Mouse (Mus musculus) erythroblast, embryonic 14.5 days (primary cell): ENCODE data around the gene Olfr750. TPM values are rescaled to one million over a fixed set of nuclear protein-coding genes. Genes with fewer than 3 reads are reported as not detected.
"Not testable (repeated sequence)": the region's sequence is repeated elsewhere in the genome, so short reads cannot be mapped to it uniquely, and the experiment has no call there.

Experiments
- H3K27me3 ChIP-seq: 2 replicates; pipeline ENCODE4 v1.6.1; 2012; ENCODE audit warnings: inconsistent platforms; ENCODE audit not compliant: control insufficient read depth
- H3K36me3 ChIP-seq: 2 replicates; pipeline ENCODE4 v1.6.1; 2012; ENCODE audit warnings: mild to moderate bottlenecking, inconsistent platforms; ENCODE audit not compliant: control insufficient read depth
- H3K4me1 ChIP-seq: 2 replicates; pipeline ENCODE4 v1.6.1; 2012; ENCODE audit warnings: inconsistent platforms; ENCODE audit not compliant: control insufficient read depth
- H3K4me3 ChIP-seq: replicated peaks from 2 replicates; pipeline ENCODE3; 2012; ENCODE audit warnings: moderate library complexity, mild to moderate bottlenecking, inconsistent platforms
- H3K9me3 ChIP-seq: 2 replicates; pipeline ENCODE4 v1.6.1; 2012; ENCODE audit warnings: low read length, inconsistent platforms, mixed read lengths; ENCODE audit not compliant: control insufficient read depth
- GATA1 ChIP-seq: IDR thresholded peaks from 2 replicates; pipeline ENCODE4 v1.6.1; 2012; ENCODE audit warnings: low read length, inconsistent platforms, mixed read lengths
- TAL1 ChIP-seq: IDR thresholded peaks from 3 replicates; pipeline ENCODE4 v1.6.1; 2012; ENCODE audit warnings: low read length, inconsistent platforms, mixed read lengths
- polyA plus RNA-seq: library from polyadenylated mRNA; stranded (reverse); fragments of >175 nt; gene quantifications from 2 replicates; pipeline ENCODE4 v1.2.3, GENCODE M21; 2012

Olfr750 gene
- polyA plus RNA-seq, result not detected in 2 replicates

- Histone ChIP-seq H3K36me3 (no peaks in the 10 kb centered on the region), H3K9me3 (no peaks in the 10 kb centered on the region), H3K4me3 (no peak within 1 kb of the TSS), H3K4me1 (no peaks in the 10 kb centered on the region), H3K27me3 (peaks cover 7% of the 10 kb centered on the region)
- TF ChIP-seq TAL1 (no peak), GATA1 (no peak)
Observed at GRCm38 (mm10) chr14:51074335-51074734, at the start of gene Olfr750. TSS of gene Olfr750 (minus strand) at chr14:51074435.

- Histone ChIP-seq H3K4me1 (peaks cover 23% of the 10 kb centered on the region), H3K27me3 (no peaks in the 10 kb centered on the region), H3K4me3 (no peak within 1 kb of the TSS), H3K9me3 (peaks cover under 1% of the 10 kb centered on the region), H3K36me3 (no peaks in the 10 kb centered on the region)
- TF ChIP-seq GATA1 (no peak), TAL1 (no peak)
Observed at GRCm38 (mm10) chr14:51113916-51114560, 39.8 kb upstream of the Olfr750 start, which contains the start of gene Eddm3b. TSS of gene Eddm3b (plus strand) at chr14:51114426.

- H3K4me1 ChIP-seq, result peaks cover 23% of the 10 kb centered on the region
- TF ChIP-seq GATA1 (no peak), TAL1 (no peak)
- H3K4me3 ChIP-seq, result no peak overlapping the region
- H3K9me3 ChIP-seq, result no peaks in the 10 kb centered on the region
- H3K27me3 ChIP-seq, result no peaks in the 10 kb centered on the region
- H3K36me3 ChIP-seq, result no peaks in the 10 kb centered on the region
Observed at GRCm38 (mm10) chr14:51113476-51113875, 39.2 kb upstream of the Olfr750 start.

GRCm38 (mm10) chr14:51111966-51112365 lies 37.7 kb upstream of the Olfr750 start:
- peaks cover 24% of the 10 kb centered on the region for H3K4me1 ChIP-seq
- no peaks in the 10 kb centered on the region for H3K27me3 ChIP-seq
- no peaks in the 10 kb centered on the region for H3K9me3 ChIP-seq
- H3K36me3 ChIP-seq, result no peaks in the 10 kb centered on the region
- H3K4me3 ChIP-seq, result no peak overlapping the region
- TF ChIP-seq TAL1 (no peak), GATA1 (no peak)

GRCm38 (mm10) chr14:51106449-51106967 lies 32.3 kb upstream of the Olfr750 start:
- H3K9me3 ChIP-seq, result no peaks in the 10 kb centered on the region
- H3K36me3 ChIP-seq, result peaks cover 5% of the 10 kb centered on the region
- TF ChIP-seq TAL1, result no peak
- TF ChIP-seq GATA1, result no peak
- peaks cover 42% of the 10 kb centered on the region for H3K4me1 ChIP-seq
- H3K4me3 ChIP-seq, result no peak overlapping the region
- H3K27me3 ChIP-seq, result no peaks in the 10 kb centered on the region

- Histone ChIP-seq H3K27me3 (no peaks in the 10 kb centered on the region), H3K4me1 (peaks cover 37% of the 10 kb centered on the region), H3K4me3 (no peak overlapping the region), H3K36me3 (peaks cover 5% of the 10 kb centered on the region), H3K9me3 (no peaks in the 10 kb centered on the region)
- TF ChIP-seq GATA1 (no peak), TAL1 (no peak)
Observed at GRCm38 (mm10) chr14:51104366-51104765, 30.1 kb upstream of the Olfr750 start.

- TF ChIP-seq TAL1 (no peak), GATA1 (no peak)
- H3K9me3 ChIP-seq, result no peaks in the 10 kb centered on the region
- H3K4me1 ChIP-seq, result peaks cover 37% of the 10 kb centered on the region
- H3K4me3 ChIP-seq, result no peak overlapping the region
- H3K27me3 ChIP-seq, result no peaks in the 10 kb centered on the region
- peaks cover 5% of the 10 kb centered on the region for H3K36me3 ChIP-seq
Observed at GRCm38 (mm10) chr14:51103217-51103616, 29.0 kb upstream of the Olfr750 start.

GRCm38 (mm10) chr14:51101284-51101683 lies 27.0 kb upstream of the Olfr750 start:
- TF ChIP-seq GATA1 (no peak), TAL1 (no peak)
- H3K9me3 ChIP-seq, result no peaks in the 10 kb centered on the region
- no peaks in the 10 kb centered on the region for H3K27me3 ChIP-seq
- H3K4me3 ChIP-seq, result no peak overlapping the region
- H3K4me1 ChIP-seq, result peaks cover 27% of the 10 kb centered on the region
- H3K36me3 ChIP-seq, result peaks cover 5% of the 10 kb centered on the region

GRCm38 (mm10) chr14:51098921-51099320 lies 24.7 kb upstream of the Olfr750 start:
- H3K4me3 ChIP-seq, result no peak overlapping the region
- no peaks in the 10 kb centered on the region for H3K27me3 ChIP-seq
- TF ChIP-seq GATA1 (no peak), TAL1 (no peak)
- H3K36me3 ChIP-seq, result no peaks in the 10 kb centered on the region
- H3K4me1 ChIP-seq, result peaks cover 11% of the 10 kb centered on the region
- no peaks in the 10 kb centered on the region for H3K9me3 ChIP-seq

GRCm38 (mm10) chr14:51098300-51098699 lies 24.1 kb upstream of the Olfr750 start:
- not testable (repeated sequence) for H3K4me3 ChIP-seq, H3K27me3 ChIP-seq, H3K9me3 ChIP-seq, H3K36me3 ChIP-seq, H3K4me1 ChIP-seq
